Mouse (Mus musculus) thymus, postnatal 10 days (tissue): ENCODE measurements around the gene Pmf1.
"Not testable (repeated sequence)": the region's sequence is repeated elsewhere in the genome, so short reads cannot be mapped to it uniquely, and the experiment has no call there.

Source experiments
- DNase-seq, 2 experiments: peaks; one replicate each; pipeline ENCODE4 v3.0.0; 2021; ENCODE audit warnings: low spot score in 2 of 2

The Pmf1 gene

GRCm38 (mm10) chr3:88439582-88439981 lies 29.5 kb upstream of the Pmf1 start:
- no peak for DNase-seq

- no peak for DNase-seq
Observed at GRCm38 (mm10) chr3:88437454-88437853, 27.3 kb upstream of the Pmf1 start.

GRCm38 (mm10) chr3:88436395-88437201 lies 26.5 kb upstream of the Pmf1 start:
- DNase-seq, result no peak

DNA sequence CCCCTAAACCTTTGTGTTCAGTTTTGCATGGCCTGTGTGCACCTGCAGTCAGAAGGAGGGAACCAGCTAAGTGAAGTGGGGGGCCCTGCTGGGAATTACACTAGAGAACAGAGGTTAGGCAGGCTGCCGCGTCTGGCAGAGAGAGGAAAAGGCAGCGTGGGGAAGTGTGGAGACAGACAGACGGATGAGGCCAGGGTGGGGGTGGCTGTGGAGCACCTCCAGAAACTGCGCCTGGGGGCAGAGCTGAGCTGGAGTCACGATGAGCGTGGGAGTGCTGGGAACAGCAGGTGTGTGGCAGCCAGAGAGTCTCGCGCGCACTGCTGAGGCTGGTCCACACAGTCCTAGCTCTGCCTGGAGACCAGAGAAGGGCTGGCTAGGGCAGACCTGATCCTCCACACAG lies 25.4 kb upstream of the Pmf1 start:
- no peak for DNase-seq

DNA sequence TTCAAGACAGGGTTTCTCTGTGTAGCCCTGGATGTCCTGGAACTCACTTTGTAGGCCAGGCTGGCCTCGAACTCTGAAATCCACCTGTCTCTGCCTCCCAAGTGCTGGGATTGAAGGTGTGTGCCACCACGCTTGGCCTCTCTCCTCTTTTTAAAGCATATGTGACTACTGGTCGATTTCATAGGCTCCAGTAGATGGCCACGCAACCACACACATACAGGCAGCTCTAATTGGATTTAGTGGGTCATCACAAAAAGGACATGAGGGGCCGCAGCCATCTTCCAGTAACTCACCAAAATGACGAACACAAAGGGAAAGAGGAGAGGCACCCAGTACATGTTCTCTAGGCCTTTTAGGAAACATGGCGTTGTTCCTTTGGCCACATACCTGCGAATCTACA lies 18.5 kb upstream of the Pmf1 start:
- DNase-seq, result not testable (repeated sequence)

DNA sequence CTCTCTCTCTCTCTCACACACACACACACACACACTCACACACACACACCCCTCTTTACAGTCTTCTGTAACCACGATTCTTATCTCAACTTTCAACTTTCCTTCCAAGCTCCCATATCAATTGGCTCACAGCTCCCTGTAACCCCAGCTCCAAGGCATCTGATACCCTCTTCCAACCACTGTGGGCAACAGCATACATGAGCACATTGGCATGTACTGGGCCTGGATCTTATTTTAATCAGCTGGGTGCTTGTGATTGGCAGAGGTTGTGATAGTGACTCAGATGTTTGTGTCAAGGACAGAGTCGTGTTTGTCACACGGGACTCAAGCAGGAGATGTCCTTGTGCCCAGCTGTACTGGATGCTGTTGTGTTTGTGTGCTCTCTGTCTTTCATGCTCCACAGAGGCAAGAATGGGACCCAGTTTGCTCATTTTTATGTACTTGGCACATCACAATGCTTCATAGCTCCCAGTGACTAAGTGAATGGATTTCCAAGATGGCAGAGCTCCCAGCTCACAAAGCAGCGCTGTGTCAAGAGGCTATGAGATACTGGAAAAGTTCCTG lies 17.3 kb upstream of the Pmf1 start:
- no peak for DNase-seq

- no peak for DNase-seq
Observed at GRCm38 (mm10) chr3:88425708-88426420, 15.7 kb upstream of the Pmf1 start.

GRCm38 (mm10) chr3:88425330-88425689 lies 15.2 kb upstream of the Pmf1 start:
- no peak for DNase-seq

DNA sequence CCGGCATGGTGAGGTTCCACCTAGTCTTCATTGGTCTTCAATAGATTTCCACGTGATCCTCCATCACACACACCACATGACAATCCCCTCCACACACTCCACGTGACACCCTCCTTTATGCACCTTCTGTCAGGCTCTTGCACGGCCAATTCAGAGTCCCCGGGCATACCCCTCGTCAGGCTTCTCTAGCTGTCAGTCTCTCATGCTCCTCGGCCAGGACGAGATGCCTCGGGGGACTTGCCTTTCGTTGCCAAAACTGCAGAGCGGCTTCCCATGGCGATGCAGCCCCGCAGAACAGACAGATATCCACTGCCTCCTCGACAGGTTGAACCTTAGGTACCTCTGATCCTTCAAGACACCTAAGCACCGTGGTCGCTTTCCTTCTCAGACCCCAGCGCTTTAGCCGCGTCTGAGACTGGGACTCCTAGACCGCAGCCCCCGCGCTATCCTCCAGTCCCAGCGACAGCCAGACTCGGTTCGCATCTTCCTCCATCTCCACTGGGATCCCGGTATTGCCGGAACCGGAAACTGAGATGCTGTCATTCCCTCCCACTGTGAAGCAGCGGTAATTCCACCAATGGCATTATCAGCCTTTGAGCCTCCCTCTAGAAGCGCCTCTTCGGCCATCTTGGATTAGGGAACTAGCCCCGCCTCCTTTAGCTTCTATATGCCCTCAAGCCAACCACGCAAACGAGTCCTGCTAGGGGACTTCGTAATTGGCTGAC lies 14.6 kb upstream of the Pmf1 start, which contains the start of gene Slc25a44:
Gene Slc25a44, minus strand, starts transcription at position 535 of the 725 bp plus-strand sequence.
- DNase-seq, result peak; percentile 90 to 91

DNA sequence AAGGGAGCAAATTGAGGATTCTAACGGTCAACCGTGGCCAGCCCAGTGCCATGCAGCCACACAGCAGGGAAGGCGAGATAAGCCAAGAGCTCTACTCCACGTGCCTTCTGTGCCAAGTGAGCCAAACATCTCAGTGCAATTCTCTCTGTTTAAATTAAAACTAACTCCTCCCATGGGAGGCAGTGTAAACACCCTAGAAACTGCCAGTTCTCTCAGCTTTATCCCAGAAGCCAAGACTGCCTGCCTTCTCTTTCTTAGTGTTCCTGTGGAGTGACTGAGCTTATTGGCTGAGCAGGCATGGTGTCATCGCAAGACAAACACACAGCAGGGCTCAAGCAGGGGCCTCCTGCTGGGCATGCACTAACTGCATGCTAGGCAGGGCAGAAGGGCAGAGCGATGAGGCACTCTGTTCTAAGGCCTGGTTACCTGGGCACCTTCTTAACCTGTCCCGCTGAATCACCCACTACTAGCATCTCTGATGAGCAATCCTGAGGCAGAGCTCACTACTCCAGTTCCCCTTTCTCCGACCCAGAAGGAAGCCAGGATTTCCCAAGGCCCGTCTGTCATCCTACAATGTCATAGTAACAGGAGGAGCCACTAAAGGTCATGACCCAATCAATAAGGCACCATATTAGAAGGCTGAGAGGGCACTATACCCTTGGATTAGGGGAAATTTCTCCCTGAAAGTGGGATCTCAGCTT lies 12.0 kb upstream of the Pmf1 start:
- no peak for DNase-seq

DNA sequence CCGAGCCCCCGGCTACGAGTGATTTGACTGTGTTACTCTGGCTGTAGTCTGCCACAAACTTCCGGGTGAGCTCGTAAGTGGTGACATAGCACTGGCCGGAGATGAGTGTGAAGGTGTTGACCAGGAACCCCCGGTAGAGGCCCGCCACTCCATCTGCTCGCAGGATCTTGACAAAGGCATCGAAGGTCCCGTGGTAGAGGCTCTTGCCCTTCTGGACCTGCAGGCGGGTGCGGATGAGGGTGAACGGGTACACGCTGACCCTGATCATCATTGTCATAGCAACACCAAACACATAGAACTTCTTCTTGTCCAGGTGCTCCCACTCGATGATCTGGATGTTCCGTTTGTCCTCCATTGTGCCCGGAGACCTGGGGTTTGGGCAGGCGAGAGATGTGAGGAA lies 10.6 kb upstream of the Pmf1 start:
- no peak for DNase-seq

- DNase-seq, result no peak
Observed at GRCm38 (mm10) chr3:88418016-88418415, 7.9 kb upstream of the Pmf1 start.

GRCm38 (mm10) chr3:88415668-88416067 lies 5.5 kb upstream of the Pmf1 start:
- DNase-seq, result no peak

DNA sequence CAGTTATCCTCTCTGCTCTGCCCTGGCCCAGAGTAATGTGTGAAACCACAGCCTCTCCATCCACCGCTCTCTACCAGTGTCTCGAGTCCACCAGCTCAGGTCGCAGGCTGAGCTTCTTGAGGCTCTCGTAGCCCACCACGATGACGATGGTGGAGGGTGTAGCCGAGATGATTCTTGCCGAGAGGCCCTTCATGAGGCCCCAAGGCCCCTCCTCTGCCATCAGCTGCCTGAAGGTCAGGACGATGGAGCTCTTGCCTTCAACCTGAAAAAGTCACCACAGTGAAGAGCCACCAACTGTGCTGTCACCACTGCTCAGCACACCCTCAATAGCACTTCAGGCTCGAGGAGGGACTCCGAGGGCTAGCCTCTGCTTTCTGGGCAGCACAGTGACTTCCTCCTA lies 2.5 kb upstream of the Pmf1 start:
- no peak for DNase-seq

DNA sequence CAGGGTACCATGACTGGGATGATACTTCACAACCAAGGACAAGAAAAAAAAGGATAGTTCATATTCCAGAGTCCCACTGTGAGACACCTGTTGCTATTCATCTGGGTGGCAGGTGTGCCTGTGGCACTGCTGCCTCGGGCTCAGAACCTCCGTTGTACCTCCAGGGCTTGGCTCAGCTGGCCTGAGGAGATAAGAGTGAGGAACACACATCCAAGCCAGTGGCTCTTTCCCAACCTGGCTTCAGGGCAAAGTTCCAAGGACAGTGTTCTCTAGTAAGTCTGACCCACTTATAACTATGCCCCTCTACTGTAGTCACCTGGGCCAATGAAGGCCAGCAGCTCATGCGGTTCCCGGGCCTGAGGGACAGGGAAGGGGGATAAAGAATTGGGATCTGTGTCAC lies 1.6 kb upstream of the Pmf1 start:
- DNase-seq, result no peak

DNA sequence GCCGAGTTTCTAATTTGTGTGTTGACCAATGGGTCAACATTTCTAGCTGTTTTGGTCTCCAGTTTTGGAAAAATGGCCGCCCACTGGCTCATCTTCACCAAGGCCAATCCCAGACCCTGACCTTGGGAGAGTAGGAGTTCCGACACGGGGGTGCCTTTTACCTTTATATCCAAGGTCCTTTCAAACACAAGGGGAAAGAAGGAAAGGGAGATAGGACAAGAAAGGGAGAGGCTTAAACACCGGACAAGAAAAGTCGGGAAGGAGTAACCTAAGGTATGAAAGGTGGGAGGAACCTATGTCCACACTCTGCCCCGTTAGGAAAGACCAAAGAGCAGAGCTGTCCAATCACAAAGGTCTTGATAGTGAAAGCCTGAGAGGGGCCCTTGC lies 507 bp upstream of the Pmf1 start:
- no peak for DNase-seq

- no peak for DNase-seq
Observed at GRCm38 (mm10) chr3:88408953-88409352, 1.2 kb downstream of the Pmf1 start.

- DNase-seq, result no peak
Observed at GRCm38 (mm10) chr3:88407529-88407928, 2.6 kb downstream of the Pmf1 start.

GRCm38 (mm10) chr3:88407090-88407489 lies 3.0 kb downstream of the Pmf1 start:
- DNase-seq, result peak; percentile 48 to 80

DNA sequence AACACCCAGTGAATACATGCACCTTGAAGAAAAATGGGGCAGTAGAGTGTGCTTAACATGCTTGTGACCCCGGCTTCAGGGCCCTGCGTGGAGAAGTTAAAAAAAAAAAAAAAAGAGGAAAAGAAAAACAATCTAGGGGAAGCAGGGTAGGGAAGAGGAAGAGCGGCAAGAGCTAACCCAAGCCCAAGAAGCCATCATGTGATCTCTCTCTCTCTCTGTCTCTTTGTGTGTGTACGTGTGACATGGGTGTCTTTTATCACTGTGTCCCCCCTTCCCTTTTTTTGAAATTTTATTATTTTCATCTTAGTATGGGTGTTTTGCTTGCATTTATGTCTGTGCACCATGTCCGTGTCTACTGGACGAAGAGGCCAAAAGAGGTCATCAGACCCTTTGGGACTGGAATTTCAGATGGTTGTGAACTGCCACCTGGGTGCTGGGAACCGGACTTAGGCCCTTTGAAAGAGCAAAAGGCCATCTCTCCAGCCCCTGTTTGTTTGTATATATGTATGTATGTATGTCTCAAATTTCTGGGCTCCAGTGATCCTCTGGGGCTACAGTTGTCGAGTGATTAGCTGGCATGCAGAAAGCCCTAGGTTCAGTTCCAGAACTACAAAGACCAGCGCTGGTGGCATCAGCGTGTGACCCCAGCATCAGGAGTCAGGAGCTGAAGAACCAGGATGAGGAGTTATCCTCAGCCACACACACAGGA lies 6.5 kb downstream of the Pmf1 start:
- DNase-seq, result no peak

DNA sequence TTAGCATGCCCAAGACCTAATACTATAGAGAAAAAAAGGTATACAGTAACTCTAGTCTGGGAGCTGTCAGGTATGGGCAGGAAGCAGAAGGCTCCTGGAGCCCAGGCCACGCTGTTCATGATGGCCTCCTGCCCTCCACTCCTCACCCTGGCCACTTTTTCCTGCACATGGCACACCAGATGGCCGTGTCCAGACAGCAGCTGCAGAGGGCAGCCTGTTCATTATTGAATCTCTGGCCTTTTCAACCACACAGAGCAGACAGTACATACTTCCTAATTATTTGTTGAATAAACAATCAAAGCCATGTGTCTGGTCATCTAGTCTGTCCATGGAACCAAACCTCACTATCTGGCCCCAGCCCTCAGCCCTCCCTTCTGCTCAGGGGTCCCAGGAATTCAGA lies 11.5 kb downstream of the Pmf1 start:
- DNase-seq, result no peak
